Mouse (Mus musculus) cortical plate, adult 2 months (tissue): ENCODE measurements around the gene Fmnl2.

Source experiments
- CTCF ChIP-seq: fragments of 200-500 bp; IDR thresholded peaks from 2 replicates; pipeline ENCODE4 v1.5.1; 2011; ENCODE audit warnings: mild to moderate bottlenecking, control low read depth, low read length; ENCODE audit not compliant: insufficient read depth; ENCODE audit errors: extremely low read depth
- POLR2A ChIP-seq: fragments of 200-500 bp; IDR thresholded peaks from 2 replicates; pipeline ENCODE4 v1.6.1; 2011; ENCODE audit warnings: mild to moderate bottlenecking, low read length, control low read depth; ENCODE audit not compliant: insufficient read depth; ENCODE audit errors: extremely low read depth

- TF ChIP-seq CTCF (no peak), POLR2A (no peak)
Measured at GRCm38 (mm10) chr2:53047031-53047430, 189.4 kb downstream of the Fmnl2 start.
